Mouse (Mus musculus) testis, postnatal 10 days (tissue): ENCODE data around the gene Usp25.

ENCODE experiments used
- DNase-seq: peaks from one replicate; pipeline ENCODE4 v3.0.0; 2021; ENCODE audit warnings: low spot score

Gene Usp25

DNA sequence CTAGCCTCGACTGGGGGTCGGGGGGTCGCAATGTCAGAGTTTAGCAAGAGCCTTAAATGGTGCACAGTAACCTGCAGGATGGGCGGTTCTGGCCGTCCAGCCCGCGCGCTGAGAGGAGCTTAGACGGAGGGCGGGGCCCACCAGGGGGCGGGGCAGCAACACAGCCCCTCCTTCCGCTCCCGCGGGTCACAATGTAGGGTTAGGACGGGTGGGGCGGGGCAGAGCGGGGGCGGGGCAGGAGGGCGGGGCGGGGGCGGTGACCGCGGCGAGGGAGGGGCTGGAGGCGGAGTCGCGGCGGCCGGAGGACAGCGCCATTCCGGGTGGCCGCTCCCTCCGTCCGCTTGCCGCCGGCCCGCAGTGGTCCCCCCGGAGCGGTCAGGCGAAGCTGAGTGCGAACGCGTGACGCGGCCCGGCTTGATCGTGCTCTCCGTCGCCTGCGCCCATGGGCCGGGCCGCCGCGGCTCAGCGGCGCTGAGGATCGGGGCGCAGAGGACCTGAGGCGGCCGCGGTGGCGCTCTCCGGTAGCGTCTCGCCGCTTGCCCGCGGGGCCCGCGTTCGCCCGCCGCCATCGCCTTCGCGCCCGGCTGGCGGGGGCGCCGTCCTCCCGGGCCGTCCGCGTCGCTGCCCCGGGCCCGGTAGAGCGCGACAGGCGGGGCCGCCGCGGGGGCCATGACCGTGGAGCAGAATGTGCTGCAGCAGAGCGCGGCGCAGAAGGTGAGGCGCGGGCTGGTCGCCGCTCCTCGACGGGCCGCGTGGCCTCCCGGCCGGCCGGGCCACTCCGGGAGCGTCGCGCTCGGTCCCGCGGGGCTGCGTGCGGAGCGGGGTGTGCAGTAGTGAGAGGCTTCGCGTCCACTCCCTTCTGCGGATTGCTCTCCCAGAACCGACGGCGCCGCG, at the start of gene Usp25:
Usp25 (plus strand) TSS at position 280 of the 894 bp plus-strand sequence.
- DNase-seq: peak; percentile 94

GRCm38 (mm10) chr16:76967593-76968275, 45.8 kb upstream of the Usp25 start:
- no peak for DNase-seq

DNA sequence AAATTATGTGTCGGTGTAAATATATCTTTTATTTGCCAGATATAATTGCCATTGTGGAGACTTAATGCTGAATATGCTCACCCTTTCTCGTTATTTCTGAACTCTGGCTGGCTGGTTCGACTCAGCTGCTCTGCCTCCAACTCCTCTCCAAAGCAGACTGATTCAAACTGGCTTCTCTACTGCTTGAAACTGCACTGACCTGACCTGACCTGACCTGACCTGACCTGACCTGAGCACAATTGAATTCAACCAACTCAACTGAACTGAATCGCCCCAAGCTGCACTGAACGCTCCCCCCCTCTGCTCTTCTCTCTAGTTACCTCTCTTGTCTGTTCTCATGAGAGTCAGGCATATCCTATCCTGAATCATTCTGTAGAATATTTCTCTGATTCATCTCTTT, 42.3 kb upstream of the Usp25 start:
- no peak for DNase-seq

DNA sequence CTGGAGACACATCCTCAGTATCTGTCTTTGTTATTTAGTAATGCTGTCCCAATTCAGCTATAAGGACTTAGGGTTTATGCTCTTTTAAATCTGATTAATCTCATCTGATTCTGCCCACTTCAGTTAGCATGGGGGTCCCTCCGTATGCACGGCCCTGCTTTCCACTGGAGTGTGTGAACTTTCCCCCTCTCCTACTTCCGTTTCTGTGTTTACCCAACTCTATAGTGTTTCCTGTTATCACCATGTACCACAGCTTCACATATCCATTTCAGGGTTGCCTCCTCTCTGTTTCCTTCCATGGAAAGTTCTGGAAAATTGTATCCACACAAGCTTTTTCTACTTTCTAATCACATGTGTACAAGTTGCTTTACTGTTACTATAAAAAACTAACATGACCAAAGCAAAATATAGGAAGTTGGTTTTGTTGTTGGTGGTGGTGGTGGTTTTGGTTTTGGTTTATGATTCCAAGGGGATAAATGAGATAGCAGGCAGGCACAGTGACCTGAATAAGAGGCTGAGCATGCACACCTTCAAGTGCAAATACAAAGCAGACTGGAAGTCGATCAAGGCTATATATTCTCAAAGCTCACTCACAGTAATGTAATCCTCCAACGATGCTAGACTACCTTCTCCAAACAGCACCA, 36.6 kb upstream of the Usp25 start:
- DNase-seq: no peak

GRCm38 (mm10) chr16:76983696-76984095, 29.8 kb upstream of the Usp25 start:
- no peak for DNase-seq

DNA sequence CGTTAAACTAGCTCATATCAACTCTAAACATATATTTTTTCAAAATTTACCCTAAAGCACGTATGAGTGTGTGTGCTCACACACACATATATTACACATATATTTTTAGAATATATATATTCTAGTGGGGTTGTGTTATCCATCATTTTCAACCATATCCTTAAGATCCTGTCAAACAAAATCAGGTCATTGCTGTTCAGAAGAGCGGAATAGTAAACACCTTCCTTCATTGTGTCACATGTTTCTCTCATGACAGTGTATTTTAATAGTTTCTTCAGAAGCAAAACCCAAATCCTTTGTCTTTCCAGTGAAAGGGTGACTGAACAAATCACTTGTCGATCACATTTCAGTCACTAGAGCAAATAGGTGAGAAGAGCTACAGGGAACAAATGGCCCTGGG, 25.8 kb upstream of the Usp25 start:
- DNase-seq: no peak

DNA sequence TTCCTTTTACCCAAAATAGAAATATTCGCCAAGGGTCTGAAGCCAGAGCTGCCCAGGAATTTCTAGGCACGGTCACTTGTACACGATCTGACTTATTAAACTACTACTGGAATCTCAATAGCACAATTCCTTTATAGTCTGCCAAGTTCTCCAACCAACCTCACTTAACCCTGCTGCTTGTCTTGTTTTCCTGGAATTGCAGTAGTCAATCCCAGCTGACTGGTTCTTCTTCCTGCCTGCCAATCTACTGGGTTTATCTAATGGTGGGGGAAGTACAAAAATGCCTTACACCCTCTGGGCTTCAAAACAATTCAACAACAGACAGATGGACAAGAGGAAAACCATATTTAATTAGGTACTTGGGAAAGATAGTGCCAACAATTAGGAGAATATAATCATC, 9.6 kb upstream of the Usp25 start:
- DNase-seq: no peak

- DNase-seq: no peak
Observed at GRCm38 (mm10) chr16:77009173-77009572, 4.3 kb upstream of the Usp25 start.

GRCm38 (mm10) chr16:77014321-77015211, 1.1 kb downstream of the Usp25 start:
- DNase-seq: no peak

DNA sequence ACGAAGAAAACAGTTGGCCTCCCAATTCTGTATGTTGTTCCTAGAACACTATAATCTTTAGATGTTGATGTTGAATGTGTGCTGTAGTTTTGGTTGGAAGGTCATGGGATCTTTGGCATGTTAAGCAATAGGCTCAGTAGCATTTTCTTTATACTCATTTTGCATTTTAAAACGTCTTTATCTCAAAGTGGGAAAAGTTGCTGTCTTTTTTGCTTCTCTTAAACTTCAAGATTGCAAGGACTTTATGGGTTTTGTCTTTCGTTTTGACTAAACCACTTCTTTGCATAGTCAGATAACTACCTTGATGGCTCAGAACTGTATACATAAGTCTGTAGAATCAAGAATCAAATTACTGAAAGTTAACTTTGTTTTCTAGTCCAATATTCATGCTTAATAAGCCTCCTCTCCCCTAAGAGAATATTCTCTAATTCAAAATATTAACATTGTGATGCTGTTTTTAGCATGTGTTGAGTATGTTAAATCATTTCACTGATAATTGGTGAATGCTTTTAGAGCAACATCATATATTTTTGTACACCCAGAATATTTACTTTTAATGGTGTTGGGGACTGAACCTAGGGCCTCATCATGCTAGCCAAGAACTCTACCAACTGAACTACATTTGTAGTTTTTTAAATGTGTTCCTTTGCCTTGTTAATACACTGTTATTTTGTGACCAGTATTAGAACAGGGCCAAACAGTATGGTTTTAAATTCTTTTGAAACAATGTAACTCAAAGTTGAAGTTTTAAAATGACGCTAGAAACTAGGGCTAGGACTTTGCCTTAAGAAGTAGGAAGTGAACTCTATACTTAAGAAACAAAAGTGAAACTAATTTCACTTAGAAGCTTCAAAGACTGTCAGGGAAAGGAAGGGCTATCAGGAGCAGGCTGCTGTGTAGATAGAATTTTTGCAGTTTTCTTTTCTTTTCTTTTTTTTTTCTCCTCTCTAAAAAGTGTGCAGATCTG, 2.2 kb downstream of the Usp25 start:
- no peak for DNase-seq

DNA sequence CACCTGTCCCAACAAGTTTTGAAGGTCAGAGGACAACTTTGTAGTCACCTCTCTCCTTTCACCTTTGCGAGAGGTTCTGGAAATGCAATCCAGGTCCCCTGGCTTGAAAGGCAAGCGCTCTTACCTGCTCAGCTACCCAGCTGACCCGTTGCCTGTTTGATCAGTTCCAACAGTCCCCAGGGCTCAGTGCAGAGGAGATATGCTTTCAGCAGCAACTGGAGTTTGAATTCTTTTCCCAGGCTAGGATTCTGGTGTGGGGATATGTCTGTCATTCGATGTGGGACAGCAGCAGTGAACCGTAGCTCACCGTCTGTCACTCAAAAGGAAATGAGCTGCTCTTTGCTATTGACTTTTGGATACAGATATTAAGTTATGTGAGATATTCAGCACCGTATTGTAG, 4.4 kb downstream of the Usp25 start:
- no peak for DNase-seq

DNA sequence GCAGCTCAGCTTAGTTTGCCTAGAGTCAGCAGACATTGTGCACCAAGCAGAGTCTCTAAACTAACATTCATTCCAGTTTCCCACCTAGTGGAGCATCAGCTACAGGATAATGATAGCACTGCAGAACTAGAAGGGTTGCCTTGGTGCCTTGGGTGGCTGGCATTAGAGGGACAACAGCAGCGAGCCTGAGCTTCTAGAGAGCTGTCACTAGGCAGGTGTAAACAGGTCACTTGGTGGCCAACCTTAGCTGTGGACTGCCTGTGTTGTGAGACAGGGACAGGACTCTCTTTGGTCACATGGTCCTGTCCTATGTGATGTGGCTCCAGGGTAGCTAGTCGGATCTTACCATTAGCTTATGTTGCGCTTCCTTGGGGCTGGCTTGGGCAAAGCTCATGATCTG, 6.7 kb downstream of the Usp25 start:
- no peak for DNase-seq

DNA sequence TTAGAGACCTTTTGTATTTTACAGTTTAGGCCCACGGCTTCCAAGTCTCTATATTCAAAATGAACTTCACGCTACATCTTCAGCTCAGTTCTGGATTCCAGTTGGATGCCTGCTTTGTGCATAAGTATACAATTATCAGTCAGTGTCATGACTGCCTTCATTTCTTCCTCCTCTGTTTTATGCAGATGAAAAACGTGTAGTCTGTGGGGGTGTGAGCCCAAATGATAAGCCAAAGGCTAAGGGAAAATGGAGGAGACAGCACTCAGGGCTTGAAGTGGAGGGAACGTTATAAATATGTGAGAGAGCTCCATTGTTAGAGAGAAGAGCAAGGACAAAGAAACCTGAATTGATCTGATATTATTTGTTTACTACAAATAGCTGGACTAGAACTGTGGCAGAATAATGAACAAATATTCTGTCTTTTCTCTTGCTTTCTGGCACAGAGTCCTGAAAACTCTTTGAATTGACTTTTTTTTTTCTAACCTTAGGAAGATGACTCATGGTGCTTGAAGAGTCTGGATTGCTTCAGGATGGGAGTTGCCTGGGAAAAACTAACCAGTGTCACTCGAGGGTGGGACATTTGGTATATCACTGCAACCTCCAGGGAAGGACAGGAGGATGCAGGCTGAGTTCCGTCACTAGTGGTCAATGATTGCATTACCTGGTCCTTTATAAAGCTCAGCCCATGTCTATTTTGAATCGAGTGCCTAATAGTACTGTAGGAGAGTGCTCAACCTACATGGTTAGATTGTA, 10.3 kb downstream of the Usp25 start:
- DNase-seq: no peak

- DNase-seq: no peak
Observed at GRCm38 (mm10) chr16:77026099-77026498, 12.6 kb downstream of the Usp25 start.

- no peak for DNase-seq
Observed at GRCm38 (mm10) chr16:77026933-77027332, 13.4 kb downstream of the Usp25 start.

- DNase-seq: no peak
Observed at GRCm38 (mm10) chr16:77027976-77028686, 14.6 kb downstream of the Usp25 start.

- peak; percentile 67 for DNase-seq
Observed at GRCm38 (mm10) chr16:77028687-77029417, 15.3 kb downstream of the Usp25 start.

DNA sequence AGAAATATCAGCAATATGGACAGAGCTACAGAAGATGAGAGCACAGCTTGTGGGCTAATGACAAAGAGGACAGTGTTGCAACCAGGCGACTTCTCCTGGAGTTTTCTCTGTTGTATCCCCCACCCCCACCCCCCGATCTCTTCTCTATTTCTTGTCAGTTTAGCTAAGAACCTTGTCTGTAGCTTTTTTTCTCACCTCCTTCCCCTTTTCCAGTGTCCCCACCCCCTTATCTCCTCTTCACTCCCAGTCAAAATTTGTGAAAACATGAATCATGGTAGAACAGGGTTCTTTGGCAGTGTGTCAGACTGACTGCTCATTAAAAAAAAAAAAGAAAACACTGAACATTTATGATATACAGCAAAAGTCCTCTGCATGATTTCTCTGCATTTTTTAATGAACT, 16.9 kb downstream of the Usp25 start:
- DNase-seq: no peak

- DNase-seq: no peak
Observed at GRCm38 (mm10) chr16:77034329-77034728, 20.8 kb downstream of the Usp25 start.
